Mouse (Mus musculus) ovary, postnatal 36 days (tissue): ENCODE measurements around the gene Ccdc96.
A peak's percentile ranks its signal among the peaks of the same experiment; 100 is the strongest.

Source experiments
- DNase-seq: peaks from one replicate; pipeline ENCODE4 v3.0.0; 2022; ENCODE audit warnings: low spot score, mixed read lengths

The Ccdc96 gene

GRCm38 (mm10) chr5:36484171-36484990 lies at the start of gene Ccdc96, which contains the start of gene Tada2b:
Gene Ccdc96, plus strand, starts transcription at chr5:36484588.
Gene Tada2b, minus strand, starts transcription at chr5:36484285.
- peak; percentile 98 for DNase-seq

- DNase-seq: no peak
Observed at GRCm38 (mm10) chr5:36436858-36437257, 47.5 kb upstream of the Ccdc96 start.

DNA sequence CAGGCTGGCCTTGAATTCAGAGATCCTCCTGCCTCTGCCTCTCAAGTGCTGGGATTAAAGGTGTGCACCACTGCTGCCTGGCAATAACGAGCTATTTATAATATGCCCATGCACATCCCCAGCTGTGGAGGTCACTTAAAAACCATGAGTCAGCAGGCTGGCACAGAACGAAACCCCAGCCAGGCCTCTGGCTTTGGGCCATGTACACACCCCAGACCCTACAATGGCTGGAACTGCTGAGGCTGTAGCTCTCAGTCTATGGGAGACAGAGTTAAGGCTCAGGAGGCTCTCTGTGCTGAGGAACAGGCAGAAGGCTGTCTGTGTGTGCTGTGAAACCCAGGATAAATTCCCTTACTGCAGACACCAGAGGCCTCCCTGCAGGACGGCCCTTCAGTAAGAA lies 43.6 kb upstream of the Ccdc96 start:
- DNase-seq: no peak

- DNase-seq: no peak
Observed at GRCm38 (mm10) chr5:36444611-36445010, 39.8 kb upstream of the Ccdc96 start.

GRCm38 (mm10) chr5:36445028-36445427 lies 39.4 kb upstream of the Ccdc96 start:
- peak; percentile 20 for DNase-seq

GRCm38 (mm10) chr5:36446166-36446890 lies 38.1 kb upstream of the Ccdc96 start:
- no peak for DNase-seq

- no peak for DNase-seq
Observed at GRCm38 (mm10) chr5:36447872-36448271, 36.5 kb upstream of the Ccdc96 start.

GRCm38 (mm10) chr5:36449710-36450358 lies 34.6 kb upstream of the Ccdc96 start:
- DNase-seq: no peak

GRCm38 (mm10) chr5:36451119-36451518 lies 33.3 kb upstream of the Ccdc96 start:
- DNase-seq: peak; percentile 26

GRCm38 (mm10) chr5:36451872-36452389 lies 32.5 kb upstream of the Ccdc96 start:
- no peak for DNase-seq

GRCm38 (mm10) chr5:36452821-36453220 lies 31.6 kb upstream of the Ccdc96 start:
- no peak for DNase-seq

DNA sequence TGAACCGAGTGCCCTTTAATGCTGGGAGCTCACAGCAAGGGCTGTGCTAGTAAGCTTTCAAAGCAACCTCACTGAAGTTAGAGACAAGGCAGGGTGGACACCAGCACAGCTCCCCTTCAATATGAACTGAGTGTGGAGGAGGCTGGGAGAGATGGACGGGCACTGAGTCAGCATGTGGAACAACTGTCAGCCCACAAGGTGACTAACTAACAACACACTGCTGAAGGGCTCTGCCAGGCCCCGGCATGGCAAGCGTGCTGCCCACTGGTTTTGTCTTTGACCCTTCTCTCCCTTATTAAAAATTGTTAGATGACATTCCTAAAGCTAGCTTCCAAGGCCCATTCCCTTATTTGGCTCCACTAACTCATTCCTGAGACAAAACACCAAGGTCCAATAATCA lies 26.7 kb upstream of the Ccdc96 start:
- DNase-seq: peak; percentile 35

- DNase-seq: no peak
Observed at GRCm38 (mm10) chr5:36458926-36459325, 25.5 kb upstream of the Ccdc96 start.

DNA sequence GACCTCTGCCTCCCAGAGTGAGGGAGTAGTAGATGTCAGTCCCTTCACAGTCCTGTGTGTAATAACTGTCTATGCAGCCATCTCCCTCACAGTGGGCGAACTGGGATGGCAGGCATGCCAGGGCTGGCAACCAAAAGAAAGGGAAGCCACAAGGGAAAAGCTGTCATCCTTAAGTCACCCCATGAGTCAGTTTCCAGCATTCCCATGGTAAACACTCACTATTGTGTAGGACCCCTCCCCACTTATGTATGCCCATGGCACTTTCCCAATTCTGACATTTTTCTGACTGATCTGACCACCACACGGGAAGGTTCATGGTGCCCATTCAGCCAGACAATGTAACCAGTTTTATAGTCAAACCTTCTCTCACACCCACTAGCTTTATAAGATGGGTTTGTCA lies 23.7 kb upstream of the Ccdc96 start:
- no peak for DNase-seq

GRCm38 (mm10) chr5:36461231-36461630 lies 23.2 kb upstream of the Ccdc96 start:
- DNase-seq: no peak

DNA sequence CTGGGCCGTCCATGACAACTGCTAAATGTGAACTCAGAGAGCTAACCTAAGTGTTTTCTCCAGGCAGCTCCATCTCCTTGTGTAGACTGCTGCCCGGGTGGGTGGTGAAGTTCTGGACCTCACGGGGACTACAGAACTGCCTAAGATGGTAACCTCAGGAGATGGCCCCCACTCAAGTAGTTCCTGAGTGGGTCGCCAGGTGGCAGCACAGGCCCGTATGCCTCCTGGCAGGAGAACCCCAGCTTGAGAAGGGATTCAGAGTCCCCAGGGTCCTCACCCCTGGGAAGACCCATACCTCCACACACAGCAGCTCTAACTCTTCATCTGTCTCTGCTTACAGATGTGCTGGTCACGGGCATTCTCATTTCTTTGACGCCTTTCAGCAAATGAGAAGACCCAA lies 21.6 kb upstream of the Ccdc96 start:
- peak; percentile 75 for DNase-seq

- DNase-seq: no peak
Observed at GRCm38 (mm10) chr5:36463391-36463790, 21.0 kb upstream of the Ccdc96 start.

DNA sequence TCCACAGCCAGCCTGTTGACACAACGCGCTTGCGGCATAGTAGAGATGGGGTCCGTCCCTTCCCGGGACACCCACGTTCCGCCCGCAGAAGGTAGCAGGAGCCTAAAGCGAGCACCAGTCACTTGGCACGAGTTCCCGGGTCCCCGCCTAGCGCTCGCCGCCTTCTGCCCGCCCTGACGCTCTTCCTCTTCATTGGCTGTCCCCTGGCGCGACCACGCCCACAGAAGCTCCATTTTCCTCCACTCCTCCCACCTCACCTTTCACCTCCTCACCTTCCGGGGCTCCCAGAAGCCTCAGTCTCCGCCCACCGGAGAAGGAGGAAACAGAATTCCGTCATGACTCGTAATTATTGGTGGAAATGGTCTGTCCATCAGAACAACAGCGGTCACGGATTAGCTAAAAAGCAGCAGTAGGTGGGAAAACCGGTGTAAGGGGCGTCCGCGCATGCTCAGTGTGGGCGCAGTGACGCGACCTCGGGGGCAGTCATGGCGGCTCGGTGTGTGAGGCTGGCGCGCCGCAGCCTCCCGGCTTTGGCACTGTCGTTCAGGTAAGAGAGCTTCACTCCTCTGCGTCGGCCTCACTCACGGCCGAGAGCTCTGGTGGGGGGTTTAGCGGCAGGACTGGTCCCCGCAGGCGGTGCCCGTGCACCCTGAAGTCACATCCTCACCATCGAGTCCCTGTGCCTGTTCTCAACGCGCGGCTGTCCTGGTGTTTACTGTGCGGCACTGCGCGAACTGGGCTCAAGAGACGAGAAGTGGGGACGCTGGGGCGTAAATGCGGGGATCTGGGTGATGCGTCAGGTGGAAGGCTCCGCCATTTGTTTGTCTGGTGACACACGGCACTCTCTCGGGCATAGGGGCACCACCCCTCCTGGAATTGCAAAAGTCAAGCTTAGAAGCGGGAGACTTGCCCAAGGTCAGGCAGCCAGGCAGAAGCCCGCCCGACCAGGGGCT lies 19.4 kb upstream of the Ccdc96 start, which contains the start of gene Grpel1:
Gene Grpel1, plus strand, starts transcription at position 290 of the 953 bp plus-strand sequence.
- DNase-seq: peak; percentile 96

DNA sequence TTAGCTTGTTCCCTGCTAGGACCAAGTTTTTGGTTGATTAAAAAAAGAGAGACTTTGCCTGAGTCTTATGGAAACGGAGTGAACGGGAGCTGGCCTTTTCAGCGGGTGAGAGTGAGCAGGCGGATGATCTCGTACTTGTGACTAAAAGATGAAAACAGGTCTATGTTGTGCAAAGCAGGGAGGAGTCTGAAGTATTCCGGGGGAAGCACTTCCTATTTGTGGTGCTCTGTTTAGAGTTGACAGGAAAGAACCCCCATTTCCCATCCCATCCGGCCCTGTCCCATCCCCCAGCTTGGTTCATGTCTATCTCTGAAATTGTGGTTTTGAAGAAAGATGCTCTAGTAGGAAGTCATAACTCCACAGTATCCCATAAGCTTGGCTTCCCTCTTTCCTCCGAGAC lies 18.5 kb upstream of the Ccdc96 start:
- DNase-seq: no peak

DNA sequence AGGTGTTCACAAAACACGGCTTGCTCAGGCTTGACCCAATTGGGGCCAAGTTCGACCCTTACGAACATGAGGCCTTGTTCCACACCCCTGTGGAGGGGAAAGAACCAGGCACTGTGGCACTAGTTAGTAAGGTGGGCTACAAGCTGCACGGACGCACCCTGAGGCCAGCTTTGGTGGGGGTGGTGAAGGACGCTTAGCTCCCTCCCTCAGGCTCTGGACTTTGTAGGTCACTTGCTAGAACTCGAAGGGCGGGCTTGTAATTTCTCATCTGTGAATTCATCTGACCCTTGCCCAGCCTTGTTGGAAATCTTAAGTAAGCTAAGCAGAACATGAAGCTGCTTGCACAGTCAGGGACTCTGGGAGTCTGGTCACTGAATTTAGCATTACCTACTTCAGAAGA lies 13.2 kb upstream of the Ccdc96 start:
- no peak for DNase-seq
